Mouse (Mus musculus) heart, adult 2 months (tissue): ENCODE data around the gene Pogk.

ENCODE experiments used
- CTCF ChIP-seq: fragments of 200-600 bp; IDR thresholded peaks from 2 replicates; pipeline ENCODE4 v1.8.1; 2022; ENCODE audit warnings: antibody characterized with exemption, mild to moderate bottlenecking, moderate library complexity
- EP300 ChIP-seq: fragments of 200-500 bp; IDR thresholded peaks from 2 replicates; pipeline ENCODE4 v1.6.1; 2011; ENCODE audit warnings: low read depth, low read length, control low read depth; ENCODE audit not compliant: insufficient read depth

DNA sequence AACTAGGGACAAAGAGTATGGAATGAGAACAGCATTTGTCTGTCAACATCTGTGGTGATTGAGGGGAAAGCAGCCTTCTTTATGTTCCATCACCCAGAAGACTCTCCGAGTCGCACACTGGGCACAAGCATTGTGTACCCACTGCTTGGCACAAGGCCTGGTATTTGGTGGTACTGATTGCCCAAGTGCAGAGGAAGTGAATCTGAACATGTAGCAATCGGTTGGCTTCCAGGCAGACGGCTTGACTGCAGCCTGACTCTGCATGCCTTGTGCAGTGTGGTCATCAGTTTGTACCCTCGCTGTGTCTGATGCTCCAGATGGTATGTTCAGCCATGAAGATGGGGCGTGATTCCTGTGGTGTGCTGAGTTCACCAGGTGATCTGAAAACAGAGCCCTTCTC lies 70.6 kb downstream of the Pogk start:
- TF ChIP-seq CTCF (no peak), EP300 (no peak)
